Mouse (Mus musculus): ENCODE results near the gene Rbm41. TPM values are rescaled to one million over a fixed set of nuclear protein-coding genes. Genes with fewer than 3 reads are reported as not detected.

Gene Rbm41
- polyA plus RNA-seq (2014; fragmentation: Nextera tagmentation; extraction: Ambion mirVana): 6.7 and 6.8 TPM in 2 replicates

DNA sequence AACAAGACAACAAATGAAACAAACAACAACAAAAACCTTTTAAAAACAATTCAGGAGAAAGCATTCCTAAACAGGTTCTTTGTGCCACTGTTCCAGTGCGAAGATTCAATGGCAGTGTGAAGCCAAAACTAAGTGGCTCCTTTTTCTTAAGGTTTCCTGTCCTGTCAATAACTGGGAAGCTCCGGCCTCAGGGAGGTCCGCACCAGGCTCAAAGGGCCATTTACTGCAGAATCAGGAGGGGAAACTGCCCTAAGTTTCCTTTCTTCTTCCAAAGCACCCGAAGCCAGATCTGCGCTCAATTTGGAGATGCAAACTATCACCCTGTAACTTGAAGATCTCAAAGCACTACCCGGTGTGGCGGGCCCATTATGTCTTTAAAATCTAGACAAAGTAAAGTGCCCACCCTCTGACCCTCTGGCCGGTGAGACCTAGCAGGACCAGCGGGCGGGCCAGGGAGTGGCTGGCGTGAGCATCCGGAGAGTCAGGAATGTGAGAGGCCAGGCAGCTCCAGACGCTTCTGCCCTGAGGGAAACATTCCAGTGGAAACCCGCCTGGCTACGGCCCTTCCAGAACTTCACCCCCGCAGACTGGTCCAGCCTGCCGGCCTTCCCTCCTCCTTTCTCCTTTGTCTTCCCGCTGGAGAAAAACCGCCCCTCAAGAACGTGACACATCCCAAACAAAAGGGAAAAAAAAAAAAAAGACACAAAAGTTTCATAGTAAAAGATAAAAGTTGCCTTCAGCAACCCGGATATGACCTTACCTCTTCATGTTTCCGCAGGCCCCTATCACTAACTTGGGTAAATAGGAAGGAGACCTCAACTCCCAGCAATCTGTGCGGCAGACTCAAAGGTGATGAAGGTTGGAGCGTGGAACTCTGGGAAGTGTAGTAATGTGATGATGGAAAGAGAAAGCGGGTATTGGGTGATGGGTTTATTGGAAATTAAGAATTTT, at the start of gene Rbm41:
Gene Rbm41, minus strand, starts transcription at position 856 of the 951 bp plus-strand sequence.
- Histone ChIP-seq H3K4me1 (ENCODE audit: insufficient read depth) (no peaks in the 10 kb centered on the region), H3K4me3 (ENCODE audit: low read depth, low read length) (peak within 1 kb of the TSS; percentile 54), H3K27me3 (ENCODE audit: insufficient read depth, low read length) (no peaks in the 10 kb centered on the region), H3K27ac (ENCODE audit: low read depth) (peak within 1 kb of the TSS; percentile 43; the same call in 1 of the 2 replicates), H3K36me3 (ENCODE audit: insufficient read depth) (peaks cover 14% of the 10 kb centered on the region), H3K9me3 (ENCODE audit: low read depth, low read length) (no peaks in the 10 kb centered on the region), H3K9ac (peak within 1 kb of the TSS; percentile 61), H3K4me2 (peak within 1 kb of the TSS; percentile 60)
- peak; percentile 78 for DNase-seq
- ATAC-seq (ENCODE audit: insufficient read depth): peak; percentile 96
- 10% methylated on average over 25 of the region's 25 CpGs for WGBS
- TF ChIP-seq CTCF (IDR thresholded peaks at IDR 0.05; ENCODE audit: low read depth): no peak

GRCm38 (mm10) chrX:139998691-139999065, 283 bp upstream of the Rbm41 start:
- no peak overlapping the region for H3K4me3 ChIP-seq (ENCODE audit: low read depth, low read length)
- DNase-seq (no peak), ATAC-seq (ENCODE audit: insufficient read depth) (0 out of 2 replicates have a peak, but pooled peaks have one; percentile 35)
- 83% methylated on average over 4 of the region's 4 CpGs for WGBS
- H3K27ac ChIP-seq (ENCODE audit: low read depth): no peak overlapping the region
- H3K4me2 ChIP-seq: peak overlapping the region; percentile 32; the same call in 1 of the 2 replicates
- no peaks in the 10 kb centered on the region for H3K9me3 ChIP-seq (ENCODE audit: low read depth, low read length)
- no peak for TF ChIP-seq CTCF (IDR thresholded peaks at IDR 0.05; ENCODE audit: low read depth)
- no peaks in the 10 kb centered on the region for H3K27me3 ChIP-seq (ENCODE audit: insufficient read depth, low read length)
- peaks cover 9% of the 10 kb centered on the region for H3K36me3 ChIP-seq (ENCODE audit: insufficient read depth)
- no peaks in the 10 kb centered on the region for H3K4me1 ChIP-seq (ENCODE audit: insufficient read depth)
- H3K9ac ChIP-seq: no peak overlapping the region

DNA sequence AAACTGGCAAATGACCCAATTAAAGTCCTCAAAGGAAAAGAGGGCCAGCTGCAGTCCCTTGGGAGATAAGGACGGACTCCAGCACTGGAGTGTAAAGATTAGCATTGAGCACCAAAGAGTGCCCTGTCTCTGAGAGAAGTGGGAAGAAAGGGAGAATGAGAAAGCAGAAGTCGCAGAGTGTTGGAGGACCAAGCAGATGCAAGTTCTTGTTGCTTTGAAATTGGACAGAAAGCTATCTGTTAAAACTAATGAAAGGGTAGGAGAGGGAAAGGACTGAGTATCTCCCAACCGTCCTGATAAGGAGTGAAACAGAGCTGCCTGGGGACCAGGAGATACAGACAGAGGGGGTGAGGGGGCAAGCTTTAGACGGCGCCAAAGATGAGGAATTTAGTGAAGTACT, 16.3 kb downstream of the Rbm41 start:
- no peak for ATAC-seq (ENCODE audit: insufficient read depth)
- no peak overlapping the region for H3K9ac ChIP-seq
- 69% methylated on average over 5 of the region's 5 CpGs for WGBS

DNA sequence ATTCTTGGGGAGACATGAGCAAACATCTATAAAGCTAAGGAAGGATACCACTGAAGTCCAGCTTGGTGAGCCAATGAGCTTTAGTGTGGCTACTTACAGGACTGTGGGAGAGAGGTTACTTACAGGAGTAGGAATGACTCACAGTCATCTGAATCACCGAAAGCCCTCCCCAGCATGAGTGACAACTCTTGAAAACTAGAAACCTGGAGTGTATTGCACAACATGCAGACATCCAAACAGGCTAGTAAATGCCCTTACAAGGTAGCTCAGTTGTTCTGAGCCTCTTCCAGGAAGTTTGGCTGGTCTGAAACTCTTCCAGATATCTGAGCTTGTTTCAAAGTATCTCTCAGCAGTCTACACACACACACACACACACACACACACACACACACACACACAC, 64.9 kb downstream of the Rbm41 start:
- 90% methylated on average over 1 of the region's 1 CpGs for whole genome bisulfite sequencing
- TF ChIP-seq CTCF (IDR thresholded peaks at IDR 0.05; ENCODE audit: low read depth): no peak
- Histone ChIP-seq H3K36me3 (ENCODE audit: insufficient read depth) (no peaks in the 10 kb centered on the region), H3K9me3 (ENCODE audit: low read depth, low read length) (no peaks in the 10 kb centered on the region), H3K9ac (no peak overlapping the region), H3K4me1 (ENCODE audit: insufficient read depth) (no peaks in the 10 kb centered on the region), H3K4me3 (ENCODE audit: low read depth, low read length) (no peak overlapping the region), H3K4me2 (no peak overlapping the region), H3K27ac (ENCODE audit: low read depth) (no peak overlapping the region), H3K27me3 (ENCODE audit: insufficient read depth, low read length) (no peaks in the 10 kb centered on the region)
- DNase-seq (no peak), ATAC-seq (ENCODE audit: insufficient read depth) (no peak)

More for the DNA sequence above, 16.3 kb downstream of the Rbm41 start:
- DNase-seq: no peak
- H3K27me3 ChIP-seq (ENCODE audit: insufficient read depth, low read length): no peaks in the 10 kb centered on the region
- no peak for TF ChIP-seq CTCF (IDR thresholded peaks at IDR 0.05; ENCODE audit: low read depth)
- no peak overlapping the region for H3K4me2 ChIP-seq
- no peak overlapping the region for H3K4me3 ChIP-seq (ENCODE audit: low read depth, low read length)
- H3K36me3 ChIP-seq (ENCODE audit: insufficient read depth): no peaks in the 10 kb centered on the region
- H3K27ac ChIP-seq (ENCODE audit: low read depth): no peak overlapping the region
- H3K9me3 ChIP-seq (ENCODE audit: low read depth, low read length): no peaks in the 10 kb centered on the region
- H3K4me1 ChIP-seq (ENCODE audit: insufficient read depth): no peaks in the 10 kb centered on the region

DNA sequence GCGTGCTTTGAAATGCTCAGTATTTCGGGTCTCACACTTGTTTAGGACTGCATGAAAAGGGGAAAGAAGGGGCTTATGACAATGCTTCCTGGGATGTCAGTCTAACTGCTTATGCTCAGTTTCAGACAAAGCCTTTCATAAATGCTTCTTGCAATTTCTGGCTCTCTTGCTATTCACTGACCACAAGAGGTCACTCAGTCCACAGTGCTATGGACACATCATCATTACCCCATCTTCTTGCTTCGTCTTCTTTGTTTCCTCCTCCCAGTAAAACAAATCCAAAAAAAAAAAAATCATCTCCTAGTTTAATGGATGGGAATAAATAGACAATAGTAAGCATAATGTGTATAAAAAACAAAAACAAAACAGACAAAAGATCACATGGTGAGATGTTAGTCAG, 65.9 kb downstream of the Rbm41 start:
- H3K9ac ChIP-seq: no peak overlapping the region
- TF ChIP-seq CTCF (IDR thresholded peaks at IDR 0.05; ENCODE audit: low read depth): peak; percentile 41
- H3K4me2 ChIP-seq: no peak overlapping the region
- H3K36me3 ChIP-seq (ENCODE audit: insufficient read depth): no peaks in the 10 kb centered on the region
- WGBS: 65% methylated on average over 3 of the region's 3 CpGs
- no peak overlapping the region for H3K4me3 ChIP-seq (ENCODE audit: low read depth, low read length)
- ATAC-seq (ENCODE audit: insufficient read depth) (no peak), DNase-seq (peak; percentile 13)
- no peaks in the 10 kb centered on the region for H3K4me1 ChIP-seq (ENCODE audit: insufficient read depth)
- no peaks in the 10 kb centered on the region for H3K9me3 ChIP-seq (ENCODE audit: low read depth, low read length)
- H3K27me3 ChIP-seq (ENCODE audit: insufficient read depth, low read length): no peaks in the 10 kb centered on the region
- no peak overlapping the region for H3K27ac ChIP-seq (ENCODE audit: low read depth)

DNA sequence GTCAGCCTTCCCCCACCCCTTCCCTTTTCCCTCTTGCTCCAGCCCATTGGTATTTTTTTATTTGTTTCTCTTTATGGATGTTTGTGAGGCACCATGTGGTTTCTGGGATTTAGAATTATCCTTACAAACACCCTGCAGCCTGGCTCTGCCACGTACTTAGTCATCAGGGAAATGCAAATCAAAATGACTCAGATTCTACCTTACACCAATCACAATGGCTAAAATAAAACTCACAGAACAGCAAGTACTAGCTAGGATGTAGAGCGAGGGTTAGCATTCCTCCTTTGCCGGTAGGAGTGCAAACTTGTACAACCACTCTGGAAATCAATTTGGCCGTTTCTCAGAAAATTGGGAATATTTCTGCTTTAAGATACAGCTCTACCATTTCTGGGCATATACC, 77.8 kb downstream of the Rbm41 start:
- Histone ChIP-seq H3K27ac (ENCODE audit: low read depth) (no peak overlapping the region), H3K4me2 (no peak overlapping the region), H3K36me3 (ENCODE audit: insufficient read depth) (no peaks in the 10 kb centered on the region), H3K27me3 (ENCODE audit: insufficient read depth, low read length) (no peaks in the 10 kb centered on the region), H3K4me3 (ENCODE audit: low read depth, low read length) (no peak overlapping the region), H3K9me3 (ENCODE audit: low read depth, low read length) (no peaks in the 10 kb centered on the region), H3K4me1 (ENCODE audit: insufficient read depth) (no peaks in the 10 kb centered on the region), H3K9ac (no peak overlapping the region)
- WGBS: 79% methylated on average over 4 of the region's 4 CpGs
- no peak for DNase-seq
- no peak for ATAC-seq (ENCODE audit: insufficient read depth)
- no peak for TF ChIP-seq CTCF (IDR thresholded peaks at IDR 0.05; ENCODE audit: low read depth)

GRCm38 (mm10) chrX:139891387-139891786, 107.0 kb downstream of the Rbm41 start:
- H3K4me2 ChIP-seq: no peak overlapping the region
- WGBS: 31% methylated on average over 1 of the region's 1 CpGs
- no peak overlapping the region for H3K9ac ChIP-seq
- no peaks in the 10 kb centered on the region for H3K27me3 ChIP-seq (ENCODE audit: insufficient read depth, low read length)
- H3K36me3 ChIP-seq (ENCODE audit: insufficient read depth): no peaks in the 10 kb centered on the region
- TF ChIP-seq CTCF (IDR thresholded peaks at IDR 0.05; ENCODE audit: low read depth): no peak
- H3K4me1 ChIP-seq (ENCODE audit: insufficient read depth): no peaks in the 10 kb centered on the region
- no peaks in the 10 kb centered on the region for H3K9me3 ChIP-seq (ENCODE audit: low read depth, low read length)
- no peak for DNase-seq
- no peak overlapping the region for H3K4me3 ChIP-seq (ENCODE audit: low read depth, low read length)
- no peak overlapping the region for H3K27ac ChIP-seq (ENCODE audit: low read depth)
- ATAC-seq (ENCODE audit: insufficient read depth): no peak

All from lung, embryonic 14.5 days (tissue).